Mouse (Mus musculus) midbrain, embryonic 12.5 days (tissue): ENCODE results near the gene Aspg. TPM values are rescaled to one million over a fixed set of nuclear protein-coding genes. Genes with fewer than 3 reads are reported as not detected.

Source experiments
- ATAC-seq: fragments of 200-750 bp; cut with Nextera tagmentation; 2 replicates; pipeline ENCODE4 v1.8.0; 2017; ENCODE audit warnings: low read depth, moderate TSS enrichment, moderate library complexity; ENCODE audit not compliant: low FRiP score
- H3K27ac ChIP-seq: fragments of 300-500 bp; sonication (generic); replicated peaks from 2 replicates; pipeline ENCODE4 v1.5.1; 2016; ENCODE audit warnings: mild to moderate bottlenecking
- H3K27me3 ChIP-seq: fragments of 300-500 bp; sonication (generic); 2 replicates; pipeline ENCODE4 v1.6.1; 2016; ENCODE audit warnings: mild to moderate bottlenecking
- H3K36me3 ChIP-seq: fragments of 300-500 bp; sonication (generic); 2 replicates; pipeline ENCODE4 v1.6.1; 2016
- H3K4me1 ChIP-seq: fragments of 300-500 bp; sonication (generic); 2 replicates; pipeline ENCODE4 v1.6.1; 2016
- H3K4me2 ChIP-seq: fragments of 300-500 bp; sonication (generic); replicated peaks from 2 replicates; pipeline ENCODE4 v1.6.1; 2016; ENCODE audit warnings: mild to moderate bottlenecking, moderate library complexity
- H3K4me3 ChIP-seq: fragments of 300-500 bp; sonication (generic); 2 replicates; pipeline ENCODE4 v1.5.1; 2016; ENCODE audit warnings: mild to moderate bottlenecking
- H3K9ac ChIP-seq: fragments of 300-500 bp; sonication (generic); replicated peaks from 2 replicates; pipeline ENCODE4 v1.6.1; 2016; ENCODE audit warnings: mild to moderate bottlenecking, moderate library complexity
- H3K9me3 ChIP-seq: fragments of 300-500 bp; sonication (generic); 2 replicates; pipeline ENCODE4 v1.6.1; 2016; ENCODE audit warnings: mild to moderate bottlenecking
- WGBS: fragments of 180-500 bp; shearing (Covaris S2); methylation state at CpG from one replicate; pipeline ENCODE4 v1.1.7; 2016; 5-methylcytosine and 5-hydroxymethylcytosine counted together
- polyA plus RNA-seq: library from polyadenylated mRNA; unstranded; fragments of >200 nt; fragmentation: Nextera tagmentation; extraction: Ambion mirVana; gene quantifications from 2 replicates; pipeline ENCODE4 v1.2.1, GENCODE M21; 2016

The Aspg gene
- polyA plus RNA-seq, 1 experiment from 2014 or later = 0.51 TPM

DNA sequence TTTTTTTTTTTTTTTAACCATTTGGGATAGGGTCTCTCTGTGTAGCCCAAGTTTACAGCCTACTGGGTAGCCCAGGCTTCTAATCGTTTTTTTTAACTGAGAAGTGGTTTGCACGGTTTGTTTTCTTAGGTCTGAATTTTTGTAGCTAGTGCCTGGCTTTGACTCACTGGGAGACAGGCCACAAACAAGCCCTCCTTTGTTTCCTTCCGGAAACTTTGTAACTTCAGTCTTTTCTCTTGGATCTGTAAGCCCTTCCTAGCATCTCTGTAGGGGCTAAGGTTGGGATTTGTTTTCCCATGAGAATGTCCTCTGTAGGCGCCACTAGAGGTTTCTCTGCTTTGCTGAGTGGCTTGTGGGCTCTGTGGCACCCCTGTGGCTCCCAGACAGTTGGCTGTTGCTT, 6.4 kb upstream of the Aspg start:
- Histone ChIP-seq H3K9ac (no peak overlapping the region), H3K36me3 (no peaks in the 10 kb centered on the region), H3K9me3 (no peaks in the 10 kb centered on the region), H3K4me3 (no peak overlapping the region), H3K4me2 (no peak overlapping the region), H3K27ac (no peak overlapping the region), H3K4me1 (no peaks in the 10 kb centered on the region), H3K27me3 (no peaks in the 10 kb centered on the region)
- WGBS = 51% methylated on average over 4 of the region's 4 CpGs
- no peak for ATAC-seq

DNA sequence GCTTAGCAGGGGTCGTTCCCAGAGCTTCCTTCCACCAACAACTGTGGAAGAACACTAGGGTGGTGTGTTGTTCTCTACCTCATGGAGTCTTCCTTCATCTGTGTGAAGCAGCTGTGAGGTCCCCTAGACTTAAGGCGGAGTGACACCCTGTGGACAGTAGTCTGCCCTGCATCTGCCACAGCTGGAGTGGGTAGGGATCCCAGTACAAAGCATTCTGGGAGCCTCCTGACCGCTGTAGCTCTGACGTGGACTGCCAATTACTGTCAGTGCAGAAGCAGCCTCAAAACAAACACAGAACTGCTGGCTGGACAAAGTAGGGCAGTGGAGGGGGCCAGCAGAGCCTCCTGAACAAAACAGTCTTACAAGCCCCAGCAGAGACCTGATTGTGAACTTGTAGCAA, 5.4 kb upstream of the Aspg start:
- no peak overlapping the region for H3K4me3 ChIP-seq
- no peak for ATAC-seq
- H3K9me3 ChIP-seq = no peaks in the 10 kb centered on the region
- H3K27ac ChIP-seq = no peak overlapping the region
- no peaks in the 10 kb centered on the region for H3K36me3 ChIP-seq
- H3K4me1 ChIP-seq = no peaks in the 10 kb centered on the region
- peaks cover 8% of the 10 kb centered on the region for H3K27me3 ChIP-seq
- H3K4me2 ChIP-seq = no peak overlapping the region
- H3K9ac ChIP-seq = no peak overlapping the region
- WGBS = 61% methylated on average over 4 of the region's 4 CpGs

GRCm38 (mm10) chr12:112103179-112103578, 3.3 kb upstream of the Aspg start:
- Histone ChIP-seq H3K27ac (no peak overlapping the region), H3K36me3 (no peaks in the 10 kb centered on the region), H3K4me3 (no peak overlapping the region), H3K4me1 (peaks cover 7% of the 10 kb centered on the region; the same call in 1 of the 2 replicates), H3K4me2 (no peak overlapping the region), H3K9ac (no peak overlapping the region), H3K27me3 (peaks cover 22% of the 10 kb centered on the region), H3K9me3 (no peaks in the 10 kb centered on the region)
- 93% methylated on average over 5 of the region's 5 CpGs for WGBS
- ATAC-seq = no peak

- Histone ChIP-seq H3K36me3 (no peaks in the 10 kb centered on the region), H3K9ac (no peak overlapping the region), H3K9me3 (no peaks in the 10 kb centered on the region), H3K27me3 (peaks cover 22% of the 10 kb centered on the region), H3K4me3 (no peak overlapping the region), H3K4me1 (peaks cover 7% of the 10 kb centered on the region; the same call in 1 of the 2 replicates), H3K4me2 (no peak overlapping the region), H3K27ac (no peak overlapping the region)
- 88% methylated on average over 11 of the region's 11 CpGs for WGBS
- ATAC-seq = no peak
These were observed 1.6 kb upstream of the Aspg start for GRCm38 (mm10) chr12:112104890-112105289.

- Histone ChIP-seq H3K4me3 (no peak overlapping the region), H3K27me3 (peaks cover 36% of the 10 kb centered on the region), H3K9ac (no peak overlapping the region), H3K36me3 (no peaks in the 10 kb centered on the region), H3K27ac (no peak overlapping the region), H3K4me2 (no peak overlapping the region), H3K4me1 (peaks cover 8% of the 10 kb centered on the region; the same call in 1 of the 2 replicates), H3K9me3 (no peaks in the 10 kb centered on the region)
- WGBS = 88% methylated on average over 8 of the region's 8 CpGs
- no peak for ATAC-seq
These were observed 1.2 kb downstream of the Aspg start for GRCm38 (mm10) chr12:112107685-112108084.

DNA sequence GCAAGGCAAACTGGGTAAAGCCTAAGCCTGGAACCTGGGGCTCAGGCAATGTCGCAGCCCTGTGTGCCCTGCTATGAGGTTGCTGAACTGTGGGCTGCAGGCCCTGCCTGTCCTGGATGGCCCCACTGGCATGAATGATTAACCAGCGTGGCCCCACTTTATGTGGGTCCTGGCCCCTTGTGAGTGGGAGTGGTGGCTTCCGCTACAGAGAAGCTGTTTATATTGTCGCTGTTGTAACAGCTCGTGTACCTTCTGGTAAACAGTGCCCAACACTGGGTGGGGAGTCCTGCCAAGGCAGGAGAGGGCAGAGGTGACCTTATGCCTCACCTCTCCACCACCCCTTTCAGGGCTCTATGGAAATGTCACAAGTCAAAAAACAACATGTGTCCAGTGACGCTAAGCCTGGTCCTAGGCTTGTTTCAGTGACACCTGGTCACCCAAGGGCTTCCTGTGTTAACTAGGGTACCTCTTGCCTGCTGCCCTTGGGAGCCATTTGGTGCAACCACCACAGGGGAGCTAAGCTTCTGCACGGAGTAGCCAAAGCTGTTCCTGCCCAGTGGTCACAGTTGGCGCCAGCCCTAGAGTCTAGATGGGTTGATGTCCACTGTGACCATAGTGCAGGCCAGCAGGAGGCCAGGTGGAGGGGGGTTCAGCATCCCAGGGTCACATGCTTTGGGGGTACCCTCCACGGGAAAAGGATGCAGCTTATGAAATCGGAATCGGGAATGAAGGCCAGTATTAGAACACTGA, 2.4 kb downstream of the Aspg start:
- no peak for ATAC-seq

GRCm38 (mm10) chr12:112109701-112110100, 3.2 kb downstream of the Aspg start:
- no peak overlapping the region for H3K9ac ChIP-seq
- peaks cover 12% of the 10 kb centered on the region; the same call in 1 of the 2 replicates for H3K4me1 ChIP-seq
- no peak overlapping the region for H3K4me3 ChIP-seq
- H3K9me3 ChIP-seq = no peaks in the 10 kb centered on the region
- WGBS = 84% methylated on average over 9 of the region's 9 CpGs
- H3K4me2 ChIP-seq = no peak overlapping the region
- ATAC-seq = no peak
- H3K27ac ChIP-seq = no peak overlapping the region
- peaks cover 54% of the 10 kb centered on the region for H3K27me3 ChIP-seq
- H3K36me3 ChIP-seq = no peaks in the 10 kb centered on the region

More for the DNA sequence above, 2.4 kb downstream of the Aspg start:
- H3K9me3 ChIP-seq = no peaks in the 10 kb centered on the region
- H3K9ac ChIP-seq = no peak overlapping the region
- H3K4me3 ChIP-seq = no peak overlapping the region
- H3K36me3 ChIP-seq = no peaks in the 10 kb centered on the region
- WGBS = 82% methylated on average over 11 of the region's 11 CpGs
- peaks cover 46% of the 10 kb centered on the region for H3K27me3 ChIP-seq
- peaks cover 12% of the 10 kb centered on the region; the same call in 1 of the 2 replicates for H3K4me1 ChIP-seq
- H3K27ac ChIP-seq = no peak overlapping the region
- no peak overlapping the region for H3K4me2 ChIP-seq

DNA sequence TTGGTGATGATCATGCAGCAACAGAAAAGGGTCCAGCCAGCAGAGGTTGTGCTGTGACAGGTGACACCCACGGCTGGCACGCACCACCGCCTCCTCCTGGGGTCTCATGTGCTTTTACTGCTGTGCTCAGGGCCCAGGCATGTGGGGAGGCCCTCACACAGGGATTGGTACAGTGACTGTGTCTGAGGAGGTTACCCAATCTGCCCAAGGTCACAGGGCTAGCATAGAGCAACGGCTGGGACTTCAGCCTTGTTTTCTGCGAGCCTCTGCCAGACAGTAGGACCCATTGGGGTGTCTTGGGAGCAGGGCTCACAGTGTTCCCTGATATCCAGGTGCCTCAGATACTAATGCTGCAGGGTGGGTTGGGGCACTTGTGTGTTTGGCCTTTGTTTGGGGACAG, 4.8 kb downstream of the Aspg start:
- WGBS = 86% methylated on average over 5 of the region's 5 CpGs
- Histone ChIP-seq H3K27ac (no peak overlapping the region), H3K9me3 (no peaks in the 10 kb centered on the region), H3K4me3 (no peak overlapping the region), H3K36me3 (no peaks in the 10 kb centered on the region), H3K4me1 (peaks cover 12% of the 10 kb centered on the region; the same call in 1 of the 2 replicates), H3K9ac (no peak overlapping the region), H3K4me2 (no peak overlapping the region), H3K27me3 (peaks cover 48% of the 10 kb centered on the region)
- no peak for ATAC-seq

- H3K36me3 ChIP-seq = no peaks in the 10 kb centered on the region
- 93% methylated on average over 6 of the region's 6 CpGs for WGBS
These were observed 5.8 kb downstream of the Aspg start for GRCm38 (mm10) chr12:112112235-112112634.

DNA sequence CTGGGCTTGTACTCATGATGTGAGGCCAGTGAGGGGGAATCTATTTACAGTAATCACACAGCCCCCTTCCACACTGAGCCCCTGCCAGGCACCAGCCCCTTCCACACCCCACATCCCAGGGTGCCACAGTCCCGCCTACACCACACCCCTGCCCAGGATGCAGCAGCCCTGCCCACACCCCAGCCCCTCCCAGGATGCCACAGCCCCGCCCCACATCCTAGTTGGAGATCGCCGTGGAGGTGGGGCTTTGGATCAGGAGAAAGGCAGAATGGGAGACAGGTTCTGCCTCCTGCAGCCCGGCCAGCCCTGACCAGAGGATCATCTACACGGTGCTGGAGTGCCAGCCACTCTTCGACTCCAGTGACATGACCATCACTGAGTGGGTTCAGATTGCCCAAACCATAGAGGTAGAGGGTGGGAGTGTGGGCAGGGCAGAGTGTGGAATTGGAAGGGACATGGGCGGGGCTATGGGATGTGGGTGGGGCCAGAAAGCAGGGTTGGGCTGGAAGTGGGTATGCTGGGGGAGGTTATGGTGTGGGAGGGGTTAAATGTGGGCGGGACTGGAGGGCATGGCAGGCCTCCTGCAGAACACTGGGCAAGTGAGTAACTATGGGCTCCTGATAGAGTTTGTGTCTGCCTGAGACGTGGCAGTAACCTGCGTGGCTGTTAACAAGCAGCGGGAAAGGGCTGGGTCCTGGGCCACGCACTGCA, 6.4 kb downstream of the Aspg start:
- Histone ChIP-seq H3K4me1 (0 out of 2 replicates have a peak, but pooled peaks cover 5% of the 10 kb centered on the region), H3K9me3 (no peaks in the 10 kb centered on the region), H3K4me2 (no peak overlapping the region), H3K36me3 (no peaks in the 10 kb centered on the region), H3K4me3 (no peak overlapping the region), H3K27ac (no peak overlapping the region), H3K27me3 (peaks cover 36% of the 10 kb centered on the region), H3K9ac (no peak overlapping the region)
- peak; percentile 47; the same call in 1 of the 2 replicates for ATAC-seq
- WGBS = 17% methylated on average over 13 of the region's 13 CpGs

More at GRCm38 (mm10) chr12:112112235-112112634, 5.8 kb downstream of the Aspg start:
- no peak overlapping the region for H3K4me3 ChIP-seq
- H3K4me2 ChIP-seq = no peak overlapping the region
- ATAC-seq = no peak
- H3K27ac ChIP-seq = no peak overlapping the region
- peaks cover 39% of the 10 kb centered on the region for H3K27me3 ChIP-seq
- 0 out of 2 replicates have a peak, but pooled peaks cover 5% of the 10 kb centered on the region for H3K4me1 ChIP-seq
- no peaks in the 10 kb centered on the region for H3K9me3 ChIP-seq
- no peak overlapping the region for H3K9ac ChIP-seq

DNA sequence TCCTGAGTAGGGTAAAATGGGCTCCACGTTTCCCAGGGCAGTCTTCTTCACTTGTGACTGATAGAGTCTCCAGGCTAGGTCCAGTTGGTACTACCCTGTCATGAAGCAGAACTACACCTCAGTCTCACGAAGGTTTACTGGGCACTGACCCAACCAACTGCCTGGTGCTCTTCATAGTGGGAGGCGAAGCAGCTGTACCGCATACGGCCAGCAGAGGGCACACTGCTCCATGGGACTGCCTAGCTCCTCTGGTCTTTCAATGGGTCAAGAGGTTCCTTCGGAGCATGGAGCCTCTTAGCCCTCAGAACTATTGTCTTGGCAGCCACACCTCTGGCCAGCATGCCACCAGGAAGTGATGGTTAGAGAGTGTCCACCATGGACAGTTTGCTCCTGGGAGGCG, 7.2 kb downstream of the Aspg start:
- peaks cover 36% of the 10 kb centered on the region for H3K27me3 ChIP-seq
- peak; percentile 41 for ATAC-seq
- no peaks in the 10 kb centered on the region for H3K36me3 ChIP-seq
- WGBS = 9% methylated on average over 7 of the region's 7 CpGs
- 0 out of 2 replicates have a peak, but pooled peaks cover 5% of the 10 kb centered on the region for H3K4me1 ChIP-seq
- H3K9me3 ChIP-seq = no peaks in the 10 kb centered on the region
- H3K4me2 ChIP-seq = no peak overlapping the region
- H3K27ac ChIP-seq = no peak overlapping the region
- no peak overlapping the region for H3K4me3 ChIP-seq
- no peak overlapping the region for H3K9ac ChIP-seq

GRCm38 (mm10) chr12:112117006-112117405, 10.5 kb downstream of the Aspg start:
- no peak for ATAC-seq
- Histone ChIP-seq H3K27ac (no peak overlapping the region), H3K9me3 (no peaks in the 10 kb centered on the region), H3K36me3 (no peaks in the 10 kb centered on the region), H3K4me2 (no peak overlapping the region), H3K4me1 (0 out of 2 replicates have a peak, but pooled peaks cover 5% of the 10 kb centered on the region), H3K27me3 (peaks cover 33% of the 10 kb centered on the region), H3K4me3 (no peak overlapping the region), H3K9ac (no peak overlapping the region)
- WGBS = 79% methylated on average over 5 of the region's 5 CpGs
